Mouse (Mus musculus): Measurements from ENCODE around the gene Tmcc3. TPM values are rescaled to one million over a fixed set of nuclear protein-coding genes. Genes with fewer than 3 reads are reported as not detected.

The Tmcc3 gene
- total and polyA plus RNA-seq, 3 experiments: 11.3 to 30.1 (median 23.1) TPM

GRCm38 (mm10) chr10:94568867-94569266 is 257.1 kb downstream of the Tmcc3 start:
- H3K36me3 ChIP-seq (replicated peaks in 1 of 2; ENCODE audit: control insufficient read depth in 1 of 2, insufficient read depth in 1 of 2, low read length in 1 of 2): peaks cover 22 to 58% of the 10 kb centered on the region in 2 experiments
- DNase-seq (ENCODE audit: extremely low read depth): no peak
- in situ Hi-C loops (cut with MboI; ENCODE audit: low pct_ligation_motif_present, low pct_unique_long_range_greater_than_20kb, low sequenced_read_pairs): no loop called here
- H3K9me3 ChIP-seq (replicated peaks; ENCODE audit: low read length): no peaks in the 10 kb centered on the region
- no peaks in the 10 kb centered on the region for H3K27me3 ChIP-seq (replicated peaks)
- H3K9ac ChIP-seq (ENCODE audit: insufficient read depth, low read depth): no peak overlapping the region
- TF ChIP-seq SMC3 (IDR thresholded peaks at IDR 0.05; ENCODE audit: low read depth, low read length): no peak
- peak; percentile 69; the same call in 1 of the 2 replicates for TF ChIP-seq MXI1 (IDR thresholded peaks at IDR 0.05; ENCODE audit: low read depth, low read length)
- peak; percentile 65 for TF ChIP-seq JUN (IDR thresholded peaks at IDR 0.05; ENCODE audit: insufficient read depth, low read depth, low read length)
- peak; percentile 64; the same call in 1 of the 2 replicates for TF ChIP-seq UBTF (IDR thresholded peaks at IDR 0.05; ENCODE audit: low read depth, low read length)
- peak; percentile 59; the same call in 1 of the 2 replicates for TF ChIP-seq JUND (conservative IDR thresholded peaks at IDR 0.05; ENCODE audit: low read depth, low read length)
- peak; percentile 60; the same call in 1 of the 2 replicates for TF ChIP-seq ELF1 (IDR thresholded peaks at IDR 0.05; ENCODE audit: low read depth, low read length)
- TF ChIP-seq CHD2 (IDR thresholded peaks at IDR 0.05; ENCODE audit: low read length): peak; percentile 55
- TF ChIP-seq IRF4 (IDR thresholded peaks at IDR 0.05; ENCODE audit: low read depth, low read length): peak; percentile 94
- no peak for TF ChIP-seq ZMIZ1 (IDR thresholded peaks at IDR 0.05; ENCODE audit: low read depth, low read length)
- TF ChIP-seq TCF12 (IDR thresholded peaks at IDR 0.05; ENCODE audit: low read depth, low read length): peak; percentile 82
- no peak for TF ChIP-seq POLR2AphosphoS2 (IDR thresholded peaks at IDR 0.05; ENCODE audit: low read depth, low read length)
- TF ChIP-seq BHLHE40 (IDR thresholded peaks at IDR 0.05; ENCODE audit: low read depth, low read length): peak; percentile 88
- no peak for TF ChIP-seq PAX5 (IDR thresholded peaks at IDR 0.05; ENCODE audit: low read length)
- no peak; the same call in 1 of the 2 replicates for TF ChIP-seq RAD21 (IDR thresholded peaks at IDR 0.05; ENCODE audit: low read depth, low read length)
- TF ChIP-seq CHD1 (IDR thresholded peaks at IDR 0.05; ENCODE audit: low read depth, low read length): no peak
- TF ChIP-seq SIN3A (IDR thresholded peaks at IDR 0.05; ENCODE audit: low read length): peak; percentile 42; the same call in 1 of the 2 replicates
- TF ChIP-seq ZNF384 (IDR thresholded peaks at IDR 0.05; ENCODE audit: low read depth, low read length): no peak
- TF ChIP-seq MEF2A (IDR thresholded peaks at IDR 0.05; ENCODE audit: borderline replicate concordance, low read depth, low read length): peak; percentile 63; the same call in 1 of the 2 replicates
- peak; percentile 77 for TF ChIP-seq MAX (IDR thresholded peaks at IDR 0.05; ENCODE audit: low read length)
- TF ChIP-seq MAFK (IDR thresholded peaks at IDR 0.05; ENCODE audit: insufficient replicate concordance, low read length): no peak
- peak; percentile 64; the same call in 1 of the 2 replicates for TF ChIP-seq RCOR1 (conservative IDR thresholded peaks at IDR 0.05; ENCODE audit: low read depth, low read length)
- TF ChIP-seq MYC (IDR thresholded peaks at IDR 0.05; ENCODE audit: low read depth, low read length): peak; percentile 77
- TF ChIP-seq POLR2A (IDR thresholded peaks at IDR 0.05; ENCODE audit: low read depth, low read length): no peak
- peak; percentile 88 for TF ChIP-seq EP300 (IDR thresholded peaks at IDR 0.05; ENCODE audit: low read length)
- TF ChIP-seq ETS1 (conservative IDR thresholded peaks at IDR 0.05; ENCODE audit: low read depth, low read length): peak; percentile 77
- TF ChIP-seq NELFE (IDR thresholded peaks at IDR 0.05; ENCODE audit: low read depth, low read length): no peak
- TF ChIP-seq NRF1 (IDR thresholded peaks at IDR 0.05; ENCODE audit: low read depth, low read length): peak; percentile 61
- no peaks in the 10 kb centered on the region; the same call in 1 of the 2 replicates for H3K79me2 ChIP-seq (replicated peaks; ENCODE audit: control insufficient read depth, extremely low read depth, insufficient read depth, poor library complexity, severe bottlenecking)
- dilution Hi-C loops (cut with MboI; ENCODE audit: extremely low pct_ligation_motif_present, extremely low pct_unique_long_range_greater_than_20kb, low sequenced_read_pairs): no loop called here
- H3K4me2 ChIP-seq (ENCODE audit: insufficient read depth, low read depth, poor library complexity, severe bottlenecking): no peak overlapping the region
- no peak overlapping the region for H3K27ac ChIP-seq (ENCODE audit: insufficient read depth, low read depth)
- peaks cover 12 to 17% of the 10 kb centered on the region in 2 experiments for H3K4me1 ChIP-seq (ENCODE audit: control insufficient read depth in 1 of 2, insufficient read depth in 2 of 2)
- H3K4me3 ChIP-seq (replicated peaks in 1 of 3; ENCODE audit: low read depth in 2 of 3, low read length in 2 of 3, poor library complexity in 1 of 3): no peak overlapping the region
